8 mouse cellular contexts compared by ENCODE assay signal in genomic region chr11:115903384-115904230, GRCm38 (mm10). TPM values are rescaled to one million over a fixed set of nuclear protein-coding genes. Genes with fewer than 3 reads are reported as not detected.
DNase-seq lines count a peak whose midpoint lies in the region; ATAC-seq and TF ChIP-seq lines count a peak whose summit lies in the region.

No protein-coding gene starts in this region.

- no peak overlapping the region for H3K9ac ChIP-seq in midbrain, embryonic 13.5 days (replicated peaks)
- peak overlapping the region; percentile 19 for H3K9ac ChIP-seq in heart, adult 2 months (ENCODE audit: low read depth, low read length)

- no peak overlapping the region for H3K4me2 ChIP-seq in midbrain, embryonic 13.5 days (replicated peaks)

- no peaks in the 10 kb centered on the region for H3K27me3 ChIP-seq in midbrain, embryonic 10.5 days (ENCODE audit: low read depth, poor library complexity, severe bottlenecking)
- H3K27me3 ChIP-seq in midbrain, embryonic 13.5 days = no peaks in the 10 kb centered on the region
- no peaks in the 10 kb centered on the region for H3K27me3 ChIP-seq in heart, adult 2 months (ENCODE audit: control insufficient read depth, insufficient read depth, low read length)

- H3K4me1 ChIP-seq in midbrain, embryonic 10.5 days = peaks cover 77% of the 10 kb centered on the region
- peaks cover 31% of the 10 kb centered on the region for H3K4me1 ChIP-seq in midbrain, embryonic 13.5 days (replicated peaks)
- peaks cover 19% of the 10 kb centered on the region for H3K4me1 ChIP-seq in heart, adult 2 months (ENCODE audit: control insufficient read depth, insufficient read depth, low read length)

- no peak for DNase-seq in midbrain, embryonic 10.5 days (ENCODE audit: low spot score)
- peak; percentile 44 to 74 for DNase-seq in heart, adult 2 months
- peak; percentile 96 for DNase-seq in liver
- DNase-seq in spleen, postnatal 36 days (ENCODE audit: low spot score in 2 of 2) = peak; percentile 67 to 82
- DNase-seq in cerebellum, adult 9-10 months = no peak
- no peak for DNase-seq in left cerebral cortex, postnatal 4 days

- no peaks in the 10 kb centered on the region for H3K79me2 ChIP-seq in heart, adult 2 months (replicated peaks; ENCODE audit: control insufficient read depth, insufficient read depth, low read length)

- H3K36me3 ChIP-seq in midbrain, embryonic 10.5 days = peaks cover 10% of the 10 kb centered on the region
- H3K36me3 ChIP-seq in midbrain, embryonic 13.5 days = peaks cover 14% of the 10 kb centered on the region
- H3K36me3 ChIP-seq in heart, adult 2 months (ENCODE audit: control insufficient read depth, insufficient read depth, low read length) = no peaks in the 10 kb centered on the region; the same call in 1 of the 2 replicates

- peak overlapping the region; percentile 67 for H3K27ac ChIP-seq in midbrain, embryonic 10.5 days (replicated peaks)
- no peak overlapping the region for H3K27ac ChIP-seq in midbrain, embryonic 13.5 days
- peak overlapping the region; percentile 64 for H3K27ac ChIP-seq in heart, adult 2 months

- TF ChIP-seq POLR2A in heart, adult 2 months (IDR thresholded peaks at IDR 0.05; ENCODE audit: insufficient read depth, low read depth, low read length) = peak; percentile 29; the same call in 1 of the 2 replicates

- TF ChIP-seq CTCF in heart, adult 2 months (IDR thresholded peaks at IDR 0.05) = no peak

- H3K9me3 ChIP-seq in midbrain, embryonic 10.5 days (replicated peaks) = no peaks in the 10 kb centered on the region
- no peaks in the 10 kb centered on the region for H3K9me3 ChIP-seq in midbrain, embryonic 13.5 days

- no peak overlapping the region for H3K4me3 ChIP-seq in midbrain, embryonic 10.5 days
- H3K4me3 ChIP-seq in midbrain, embryonic 13.5 days (replicated peaks) = no peak overlapping the region
- H3K4me3 ChIP-seq in heart, adult 2 months = no peak overlapping the region

- intact Hi-C loops in heart, adult 2 months (cut with DNase I) = no loop called here
- intact Hi-C loops in left cerebral cortex, postnatal 4 days (cut with DNase I) = no loop called here

- peak; percentile 59 for TF ChIP-seq EP300 in heart, adult 2 months (IDR thresholded peaks at IDR 0.05; ENCODE audit: insufficient read depth, low read depth, low read length)

- WGBS in midbrain, embryonic 10.5 days = 81% methylated on average over 11 of the region's 11 CpGs
- WGBS in midbrain, embryonic 13.5 days = 80% methylated on average over 11 of the region's 11 CpGs
- 22% methylated on average over 11 of the region's 11 CpGs for WGBS in heart, adult 2 months

- no peak for ATAC-seq in midbrain, embryonic 13.5 days
- no peak for ATAC-seq in frontal cortex, adult (ENCODE audit: low TSS enrichment)

RNA-seq across cellular contexts. Expression of gene Smim5, which starts 3.8 kb away (rescaled TPM):
- 1.0 and 1.6 TPM in 2 replicates for polyA plus RNA-seq in midbrain, embryonic 10.5 days (2016; fragmentation: Nextera tagmentation; extraction: Ambion mirVana)
- 0.97 and 1.4 TPM in 2 replicates for polyA plus RNA-seq in midbrain, embryonic 13.5 days (2015; fragmentation: Nextera tagmentation; extraction: Ambion mirVana)
- 10 to 100 TPM; 10.2 to 17.8 TPM for total RNA-seq in heart, adult 2 months (2021)
- 21.8 and 32.8 TPM in 2 replicates for polyA plus RNA-seq in heart, adult 2 months (2012; rRNA removed)
- total RNA-seq in left cerebral cortex, postnatal 4 days (2021) = not detected

RNA-seq across cellular contexts. Expression of gene Smim6, which starts 8.2 kb away (rescaled TPM):
- polyA plus RNA-seq in midbrain, embryonic 10.5 days (2016; fragmentation: Nextera tagmentation; extraction: Ambion mirVana) = 1.00 and 1.3 TPM in 2 replicates
- 0.84 and 0.93 TPM in 2 replicates for polyA plus RNA-seq in midbrain, embryonic 13.5 days (2015; fragmentation: Nextera tagmentation; extraction: Ambion mirVana)
- not detected for total RNA-seq in heart, adult 2 months (2021)
- 0.29 and 0.35 TPM in 2 replicates for polyA plus RNA-seq in heart, adult 2 months (2012; rRNA removed)
- not detected for total RNA-seq in left cerebral cortex, postnatal 4 days (2021)

RNA-seq across cellular contexts. Expression of gene Sap30bp, which starts 29.5 kb away (rescaled TPM):
- 51.9 and 52.1 TPM in 2 replicates for polyA plus RNA-seq in midbrain, embryonic 10.5 days (2016; fragmentation: Nextera tagmentation; extraction: Ambion mirVana)
- 52.7 and 53.8 TPM in 2 replicates for polyA plus RNA-seq in midbrain, embryonic 13.5 days (2015; fragmentation: Nextera tagmentation; extraction: Ambion mirVana)
- 10 to 100 TPM; 16.4 to 18.1 TPM for total RNA-seq in heart, adult 2 months (2021)
- 9.1 and 10.8 TPM in 2 replicates for polyA plus RNA-seq in heart, adult 2 months (2012; rRNA removed)
- 10 to 100 TPM; 51.3 to 67.4 TPM for total RNA-seq in left cerebral cortex, postnatal 4 days (2021)

RNA-seq across cellular contexts. Expression of gene Recql5, which starts 29.7 kb away (rescaled TPM):
- polyA plus RNA-seq in midbrain, embryonic 10.5 days (2016; fragmentation: Nextera tagmentation; extraction: Ambion mirVana) = 30.6 and 31.8 TPM in 2 replicates
- polyA plus RNA-seq in midbrain, embryonic 13.5 days (2015; fragmentation: Nextera tagmentation; extraction: Ambion mirVana) = 28.3 and 29.2 TPM in 2 replicates
- 1 to 10 TPM; 6.8 to 7.4 TPM for total RNA-seq in heart, adult 2 months (2021)
- 10.2 and 12.2 TPM in 2 replicates for polyA plus RNA-seq in heart, adult 2 months (2012; rRNA removed)
- 10 to 100 TPM; 20.4 to 22.1 TPM for total RNA-seq in left cerebral cortex, postnatal 4 days (2021)

RNA-seq across cellular contexts. Expression of gene Myo15b, which starts 45.4 kb away (rescaled TPM):
- polyA plus RNA-seq in midbrain, embryonic 10.5 days (2016; fragmentation: Nextera tagmentation; extraction: Ambion mirVana) = 0.12 and 0.21 TPM in 2 replicates
- polyA plus RNA-seq in midbrain, embryonic 13.5 days (2015; fragmentation: Nextera tagmentation; extraction: Ambion mirVana) = 0.08 and 0.27 TPM in 2 replicates
- under 1 TPM in 1 of 2 experiments, not detected in 1; 0.05 TPM for total RNA-seq in heart, adult 2 months (2021)
- polyA plus RNA-seq in heart, adult 2 months (2012; rRNA removed) = 0.20 and 0.29 TPM in 2 replicates
- under 1 TPM in 1 of 2 experiments, not detected in 1; 0.28 TPM for total RNA-seq in left cerebral cortex, postnatal 4 days (2021)

Comparison
In these comparisons a context has a peak if more than half of its experiments do, and no peak if none do; other contexts are left out.
1. DNase-seq: peak in heart, adult 2 months (2 of 2), liver (single experiment) and spleen, postnatal 36 days (2 of 2); none in midbrain, embryonic 10.5 days (single experiment), cerebellum, adult 9-10 months (single experiment) and left cerebral cortex, postnatal 4 days (single experiment).